Mouse (Mus musculus): Measurements from ENCODE around the gene Ceacam2. TPM values are rescaled to one million over a fixed set of nuclear protein-coding genes. Genes with fewer than 3 reads are reported as not detected.
"Not testable (repeated sequence)": the region's sequence is repeated elsewhere in the genome, so short reads cannot be mapped to it uniquely, and the experiment has no call there.

Ceacam2 gene
- total and polyA plus RNA-seq, 2 experiments from 2014 or later = not detected

DNA sequence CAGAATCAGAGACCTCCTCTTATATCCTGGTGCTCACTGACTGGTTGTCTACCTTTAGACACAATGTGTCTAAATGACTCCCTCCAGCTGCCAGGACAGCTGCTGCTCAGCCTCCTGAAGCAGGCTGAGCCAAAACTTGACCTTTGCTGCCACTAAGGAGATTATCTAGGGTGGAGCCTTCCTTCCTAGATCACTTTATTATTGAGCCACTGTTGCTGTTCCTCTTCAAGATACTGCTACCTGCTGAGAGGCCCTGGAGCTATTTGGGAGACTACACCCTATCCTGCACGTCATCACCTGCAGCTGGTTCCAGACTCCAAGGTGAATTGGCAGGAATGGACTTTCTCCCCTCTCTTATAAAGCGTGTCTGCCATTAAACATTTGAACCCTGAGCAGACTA, 8.8 kb downstream of the Ceacam2 start:
- no peak overlapping the region for H3K4me3 ChIP-seq (ENCODE audit: low read depth, low read length)
- no peaks in the 10 kb centered on the region for H3K27me3 ChIP-seq (ENCODE audit: insufficient read depth, low read length)
- no peaks in the 10 kb centered on the region for H3K36me3 ChIP-seq (ENCODE audit: insufficient read depth, low read length)
- WGBS = 76% methylated on average over 2 of the region's 2 CpGs
- no peak for TF ChIP-seq CTCF (IDR thresholded peaks at IDR 0.05)
- ATAC-seq (ENCODE audit: low FRiP score) (no peak), DNase-seq (ENCODE audit: low spot score) (no peak)
- no peak overlapping the region for H3K27ac ChIP-seq (ENCODE audit: low read depth, low read length)
- no peak overlapping the region for H3K4me2 ChIP-seq (ENCODE audit: low read depth, low read length, poor library complexity, severe bottlenecking)
- no peaks in the 10 kb centered on the region for H3K9me3 ChIP-seq (ENCODE audit: low read length)
- H3K9ac ChIP-seq (replicated peaks; ENCODE audit: low read length, poor library complexity, severe bottlenecking) = no peak overlapping the region
- no peaks in the 10 kb centered on the region for H3K4me1 ChIP-seq (ENCODE audit: insufficient read depth, low read length)

DNA sequence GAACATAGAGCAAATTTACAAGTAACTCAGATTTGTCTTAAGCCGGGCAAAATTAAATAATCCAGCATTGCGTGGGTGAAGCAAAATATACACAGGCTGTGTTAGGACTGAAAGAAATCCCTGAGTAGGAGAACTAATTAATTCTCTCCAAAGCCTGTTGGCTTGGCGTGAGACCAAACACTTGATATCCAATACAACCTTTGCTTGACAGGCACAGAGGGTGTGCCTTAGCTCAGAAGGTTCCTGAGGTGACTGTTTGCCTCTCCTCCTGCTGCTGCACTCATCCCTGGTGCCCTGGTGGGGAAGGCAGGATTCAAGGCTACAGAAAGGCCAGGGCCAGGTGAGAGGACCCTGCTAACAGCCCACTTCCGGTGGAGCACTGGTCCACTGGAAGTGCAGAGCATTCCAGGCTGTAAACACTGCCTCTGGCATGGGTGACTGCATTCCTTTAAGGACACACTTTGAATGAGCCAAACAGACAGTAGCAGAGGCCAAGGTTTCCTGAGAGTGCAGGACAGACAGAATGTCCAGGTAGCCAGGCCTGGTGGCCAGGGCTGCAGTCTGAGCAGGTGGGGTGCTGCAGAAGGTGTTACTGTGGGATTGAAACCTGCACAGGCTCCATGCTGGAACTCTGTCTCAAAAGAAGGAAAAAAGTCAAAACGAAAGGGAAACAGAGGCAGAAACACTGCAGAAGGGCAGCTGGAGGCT, 23.4 kb downstream of the Ceacam2 start:
- H3K4me3 ChIP-seq (ENCODE audit: low read depth, low read length); H3K36me3 ChIP-seq (ENCODE audit: insufficient read depth, low read length); ATAC-seq (ENCODE audit: low FRiP score); H3K9ac ChIP-seq (replicated peaks; ENCODE audit: low read length, poor library complexity, severe bottlenecking); DNase-seq (ENCODE audit: low spot score); H3K9me3 ChIP-seq (ENCODE audit: low read length); H3K27ac ChIP-seq (ENCODE audit: low read depth, low read length); H3K4me2 ChIP-seq (ENCODE audit: low read depth, low read length, poor library complexity, severe bottlenecking); H3K27me3 ChIP-seq (ENCODE audit: insufficient read depth, low read length); H3K4me1 ChIP-seq (ENCODE audit: insufficient read depth, low read length): not testable (repeated sequence)
- 56% methylated on average over 2 of the region's 5 CpGs for WGBS

DNA sequence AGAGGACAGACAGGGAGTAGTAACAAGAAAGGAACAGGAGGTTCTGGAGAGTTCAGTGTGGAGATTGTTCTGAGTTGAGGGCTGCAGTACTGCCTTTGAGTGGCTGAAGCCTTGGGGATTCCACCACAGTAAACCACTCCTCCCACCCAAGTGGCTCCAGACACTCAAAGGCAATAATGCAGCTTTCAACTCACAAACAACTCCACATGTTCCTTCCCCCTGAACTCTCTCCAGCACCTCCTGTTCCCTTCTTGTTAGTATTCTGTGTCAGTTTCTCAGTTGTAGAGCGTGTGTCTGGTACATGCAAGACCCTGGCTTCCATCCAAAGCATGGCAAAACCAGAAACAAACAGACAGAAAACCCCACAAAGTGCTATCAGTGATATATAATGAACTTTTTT, 24.0 kb downstream of the Ceacam2 start:
- not testable (repeated sequence) for H3K27me3 ChIP-seq (ENCODE audit: insufficient read depth, low read length); H3K36me3 ChIP-seq (ENCODE audit: insufficient read depth, low read length); H3K27ac ChIP-seq (ENCODE audit: low read depth, low read length); H3K4me2 ChIP-seq (ENCODE audit: low read depth, low read length, poor library complexity, severe bottlenecking); H3K4me3 ChIP-seq (ENCODE audit: low read depth, low read length); H3K9me3 ChIP-seq (ENCODE audit: low read length); H3K4me1 ChIP-seq (ENCODE audit: insufficient read depth, low read length); H3K9ac ChIP-seq (replicated peaks; ENCODE audit: low read length, poor library complexity, severe bottlenecking)
- ATAC-seq (ENCODE audit: low FRiP score) (peak; percentile 54; the same call in 1 of the 2 replicates), DNase-seq (ENCODE audit: low spot score) (peak; percentile 21)
- 33% methylated on average over 1 of the region's 1 CpGs for WGBS

- no peak for DNase-seq (ENCODE audit: low spot score)
- Histone ChIP-seq H3K27ac (ENCODE audit: low read depth, low read length) (no peak overlapping the region), H3K9me3 (ENCODE audit: low read length) (no peaks in the 10 kb centered on the region), H3K4me2 (ENCODE audit: low read depth, low read length, poor library complexity, severe bottlenecking) (no peak overlapping the region), H3K4me1 (ENCODE audit: insufficient read depth, low read length) (no peaks in the 10 kb centered on the region), H3K4me3 (ENCODE audit: low read depth, low read length) (no peak overlapping the region), H3K36me3 (ENCODE audit: insufficient read depth, low read length) (no peaks in the 10 kb centered on the region), H3K27me3 (ENCODE audit: insufficient read depth, low read length) (no peaks in the 10 kb centered on the region), H3K9ac (replicated peaks; ENCODE audit: low read length, poor library complexity, severe bottlenecking) (no peak overlapping the region)
- 70% methylated on average over 3 of the region's 3 CpGs for WGBS
- ATAC-seq (ENCODE audit: low FRiP score) = no peak
- TF ChIP-seq CTCF (IDR thresholded peaks at IDR 0.05) = no peak
Measured at GRCm38 (mm10) chr7:25509925-25510324, 29.7 kb downstream of the Ceacam2 start.

- TF ChIP-seq CTCF (IDR thresholded peaks at IDR 0.05) = no peak
- WGBS = 83% methylated on average over 1 of the region's 1 CpGs
- Histone ChIP-seq H3K27ac (ENCODE audit: low read depth, low read length) (no peak overlapping the region), H3K4me3 (ENCODE audit: low read depth, low read length) (no peak overlapping the region), H3K36me3 (ENCODE audit: insufficient read depth, low read length) (no peaks in the 10 kb centered on the region), H3K9ac (replicated peaks; ENCODE audit: low read length, poor library complexity, severe bottlenecking) (no peak overlapping the region), H3K4me2 (ENCODE audit: low read depth, low read length, poor library complexity, severe bottlenecking) (no peak overlapping the region), H3K27me3 (ENCODE audit: insufficient read depth, low read length) (no peaks in the 10 kb centered on the region), H3K9me3 (ENCODE audit: low read length) (no peaks in the 10 kb centered on the region), H3K4me1 (ENCODE audit: insufficient read depth, low read length) (no peaks in the 10 kb centered on the region)
- DNase-seq (ENCODE audit: low spot score) (no peak), ATAC-seq (ENCODE audit: low FRiP score) (no peak)
Measured at GRCm38 (mm10) chr7:25494649-25495048, 45.0 kb downstream of the Ceacam2 start.

DNA sequence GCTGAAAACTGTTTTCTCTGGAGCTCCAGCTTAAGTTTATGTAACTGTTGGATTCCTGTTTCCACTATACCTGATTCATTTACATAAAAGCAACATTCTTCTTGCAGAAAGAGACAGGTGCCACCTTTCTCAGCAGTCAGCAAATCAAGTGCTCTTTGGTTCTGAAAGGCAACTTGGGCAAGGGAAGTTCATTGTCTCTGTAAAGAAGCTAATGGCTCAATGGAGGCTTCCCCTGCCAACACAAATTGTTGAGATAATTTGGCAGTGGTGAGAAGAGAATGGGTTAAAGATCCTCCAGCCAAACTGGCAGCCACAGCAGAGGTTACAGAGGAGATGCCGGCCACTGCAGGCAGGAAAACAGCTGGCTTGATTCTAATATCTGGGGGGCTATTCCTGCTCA, 49.0 kb downstream of the Ceacam2 start:
- WGBS = no CpG with 5 or more reads among the region's 1 CpGs
- not testable (repeated sequence) for H3K4me2 ChIP-seq (ENCODE audit: low read depth, low read length, poor library complexity, severe bottlenecking); DNase-seq (ENCODE audit: low spot score); H3K9ac ChIP-seq (replicated peaks; ENCODE audit: low read length, poor library complexity, severe bottlenecking); H3K9me3 ChIP-seq (ENCODE audit: low read length); H3K4me1 ChIP-seq (ENCODE audit: insufficient read depth, low read length); H3K27me3 ChIP-seq (ENCODE audit: insufficient read depth, low read length); ATAC-seq (ENCODE audit: low FRiP score); H3K36me3 ChIP-seq (ENCODE audit: insufficient read depth, low read length); H3K27ac ChIP-seq (ENCODE audit: low read depth, low read length); H3K4me3 ChIP-seq (ENCODE audit: low read depth, low read length)

DNA sequence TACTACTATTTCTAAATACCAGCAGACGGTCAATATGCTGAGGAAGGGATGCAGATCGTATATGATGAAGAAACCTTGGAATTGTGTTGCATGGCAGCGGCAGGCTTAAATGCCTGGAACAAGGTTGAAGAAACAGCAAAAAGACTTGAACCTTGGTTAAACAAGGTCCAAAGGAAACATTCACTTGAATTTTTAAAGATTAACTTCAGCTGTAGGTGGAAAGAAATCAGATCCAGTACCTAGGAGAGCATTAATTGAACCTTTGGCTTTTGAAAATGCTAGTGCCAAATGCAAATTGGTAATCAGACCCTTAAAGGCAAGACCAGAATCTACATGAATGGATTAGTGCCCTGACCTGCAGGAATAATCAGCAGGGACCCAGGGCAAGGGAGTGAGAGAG, 50.3 kb downstream of the Ceacam2 start:
- not testable (repeated sequence) for H3K36me3 ChIP-seq (ENCODE audit: insufficient read depth, low read length); H3K27ac ChIP-seq (ENCODE audit: low read depth, low read length); H3K4me3 ChIP-seq (ENCODE audit: low read depth, low read length); H3K4me2 ChIP-seq (ENCODE audit: low read depth, low read length, poor library complexity, severe bottlenecking); DNase-seq (ENCODE audit: low spot score); H3K9me3 ChIP-seq (ENCODE audit: low read length); H3K27me3 ChIP-seq (ENCODE audit: insufficient read depth, low read length); H3K4me1 ChIP-seq (ENCODE audit: insufficient read depth, low read length); H3K9ac ChIP-seq (replicated peaks; ENCODE audit: low read length, poor library complexity, severe bottlenecking); ATAC-seq (ENCODE audit: low FRiP score)
- WGBS = 90% methylated on average over 3 of the region's 3 CpGs

Measured in midbrain, postnatal 0 days (tissue).